Mouse (Mus musculus): ENCODE measurements around the gene Kat8. TPM values are rescaled to one million over a fixed set of nuclear protein-coding genes. Genes with fewer than 3 reads are reported as not detected.
"Not testable (repeated sequence)": the region's sequence is repeated elsewhere in the genome, so short reads cannot be mapped to it uniquely, and the experiment has no call there.

Gene Kat8
- polyA plus RNA-seq, 1 experiment = 0.44 TPM

- Histone ChIP-seq H3K27me3 (ENCODE audit: control insufficient read depth) (no peaks in the 10 kb centered on the region), H3K4me1 (ENCODE audit: control insufficient read depth) (peaks cover 52% of the 10 kb centered on the region), H3K4me3 (replicated peaks) (peak overlapping the region; percentile 67), H3K9me3 (ENCODE audit: control insufficient read depth, low read length) (no peaks in the 10 kb centered on the region), H3K36me3 (ENCODE audit: control insufficient read depth) (peaks cover 35% of the 10 kb centered on the region)
- no peak for TF ChIP-seq TAL1 (IDR thresholded peaks at IDR 0.05; ENCODE audit: low read length)
- TF ChIP-seq GATA1 (IDR thresholded peaks at IDR 0.05; ENCODE audit: low read length) = no peak
These were observed 17.8 kb upstream of the Kat8 start for GRCm38 (mm10) chr7:127894480-127894879.

- Histone ChIP-seq H3K36me3 (ENCODE audit: control insufficient read depth) (peaks cover 25% of the 10 kb centered on the region), H3K27me3 (ENCODE audit: control insufficient read depth) (no peaks in the 10 kb centered on the region), H3K9me3 (ENCODE audit: control insufficient read depth, low read length) (no peaks in the 10 kb centered on the region), H3K4me1 (ENCODE audit: control insufficient read depth) (peaks cover 62% of the 10 kb centered on the region), H3K4me3 (replicated peaks) (peak within 1 kb of the TSS; percentile 67)
- no peak for TF ChIP-seq TAL1 (IDR thresholded peaks at IDR 0.05; ENCODE audit: low read length)
- TF ChIP-seq GATA1 (IDR thresholded peaks at IDR 0.05; ENCODE audit: low read length) = 0 out of 2 replicates have a peak, but pooled peaks have one; percentile 14
These were observed 16.9 kb upstream of the Kat8 start, which contains the start of the genes Gm21974 and Vkorc1 for GRCm38 (mm10) chr7:127895442-127895841. Gene Gm21974 (minus strand): TSS chr7:127895454. Gene Vkorc1 (minus strand): TSS chr7:127895617.

- not testable (repeated sequence) for H3K27me3 ChIP-seq (ENCODE audit: control insufficient read depth); H3K9me3 ChIP-seq (ENCODE audit: control insufficient read depth, low read length)
- peaks cover 66% of the 10 kb centered on the region for H3K4me1 ChIP-seq (ENCODE audit: control insufficient read depth)
- peaks cover 21% of the 10 kb centered on the region for H3K36me3 ChIP-seq (ENCODE audit: control insufficient read depth)
- H3K4me3 ChIP-seq (replicated peaks) = peak overlapping the region; percentile 67
These were observed 16.4 kb upstream of the Kat8 start for GRCm38 (mm10) chr7:127895891-127896290.

GRCm38 (mm10) chr7:127896384-127896783 lies 15.9 kb upstream of the Kat8 start:
- no peaks in the 10 kb centered on the region for H3K9me3 ChIP-seq (ENCODE audit: control insufficient read depth, low read length)
- H3K27me3 ChIP-seq (ENCODE audit: control insufficient read depth) = no peaks in the 10 kb centered on the region
- peaks cover 17% of the 10 kb centered on the region for H3K36me3 ChIP-seq (ENCODE audit: control insufficient read depth)
- H3K4me1 ChIP-seq (ENCODE audit: control insufficient read depth) = peaks cover 67% of the 10 kb centered on the region
- H3K4me3 ChIP-seq (replicated peaks) = no peak overlapping the region
- TF ChIP-seq TAL1 (IDR thresholded peaks at IDR 0.05; ENCODE audit: low read length) (no peak), GATA1 (IDR thresholded peaks at IDR 0.05; ENCODE audit: low read length) (no peak)

GRCm38 (mm10) chr7:127897542-127897941 lies 14.8 kb upstream of the Kat8 start:
- peaks cover 8% of the 10 kb centered on the region for H3K36me3 ChIP-seq (ENCODE audit: control insufficient read depth)
- peaks cover 76% of the 10 kb centered on the region for H3K4me1 ChIP-seq (ENCODE audit: control insufficient read depth)
- no peaks in the 10 kb centered on the region for H3K27me3 ChIP-seq (ENCODE audit: control insufficient read depth)
- no peak for TF ChIP-seq GATA1 (IDR thresholded peaks at IDR 0.05; ENCODE audit: low read length)
- no peak for TF ChIP-seq TAL1 (IDR thresholded peaks at IDR 0.05; ENCODE audit: low read length)
- no peaks in the 10 kb centered on the region for H3K9me3 ChIP-seq (ENCODE audit: control insufficient read depth, low read length)
- no peak overlapping the region for H3K4me3 ChIP-seq (replicated peaks)

GRCm38 (mm10) chr7:127898179-127898956 lies 13.9 kb upstream of the Kat8 start:
- H3K4me3 ChIP-seq (replicated peaks) = no peak overlapping the region
- no peak for TF ChIP-seq GATA1 (IDR thresholded peaks at IDR 0.05; ENCODE audit: low read length)
- no peak for TF ChIP-seq TAL1 (IDR thresholded peaks at IDR 0.05; ENCODE audit: low read length)
- no peaks in the 10 kb centered on the region for H3K9me3 ChIP-seq (ENCODE audit: control insufficient read depth, low read length)
- H3K27me3 ChIP-seq (ENCODE audit: control insufficient read depth) = no peaks in the 10 kb centered on the region
- H3K4me1 ChIP-seq (ENCODE audit: control insufficient read depth) = peaks cover 81% of the 10 kb centered on the region
- no peaks in the 10 kb centered on the region; the same call in 1 of the 2 replicates for H3K36me3 ChIP-seq (ENCODE audit: control insufficient read depth)

GRCm38 (mm10) chr7:127899997-127900396 lies 12.3 kb upstream of the Kat8 start:
- H3K9me3 ChIP-seq (ENCODE audit: control insufficient read depth, low read length) = no peaks in the 10 kb centered on the region
- TF ChIP-seq TAL1 (IDR thresholded peaks at IDR 0.05; ENCODE audit: low read length) = no peak
- TF ChIP-seq GATA1 (IDR thresholded peaks at IDR 0.05; ENCODE audit: low read length) = no peak
- H3K4me3 ChIP-seq (replicated peaks) = no peak overlapping the region
- peaks cover 4% of the 10 kb centered on the region for H3K36me3 ChIP-seq (ENCODE audit: control insufficient read depth)
- no peaks in the 10 kb centered on the region for H3K27me3 ChIP-seq (ENCODE audit: control insufficient read depth)
- H3K4me1 ChIP-seq (ENCODE audit: control insufficient read depth) = peaks cover 86% of the 10 kb centered on the region

- Histone ChIP-seq H3K36me3 (ENCODE audit: control insufficient read depth) (peaks cover 22% of the 10 kb centered on the region), H3K4me1 (ENCODE audit: control insufficient read depth) (peaks cover 76% of the 10 kb centered on the region), H3K9me3 (ENCODE audit: control insufficient read depth, low read length) (no peaks in the 10 kb centered on the region), H3K4me3 (replicated peaks) (no peak overlapping the region), H3K27me3 (ENCODE audit: control insufficient read depth) (no peaks in the 10 kb centered on the region)
- TF ChIP-seq GATA1 (IDR thresholded peaks at IDR 0.05; ENCODE audit: low read length) (no peak), TAL1 (IDR thresholded peaks at IDR 0.05; ENCODE audit: low read length) (no peak)
These were observed 10.5 kb upstream of the Kat8 start for GRCm38 (mm10) chr7:127901772-127902171.

GRCm38 (mm10) chr7:127903971-127904796 lies 8.1 kb upstream of the Kat8 start, which contains the start of gene Bckdk:
Gene Bckdk (plus strand): TSS chr7:127904082.
- Histone ChIP-seq H3K36me3 (ENCODE audit: control insufficient read depth) (peaks cover 46% of the 10 kb centered on the region), H3K4me1 (ENCODE audit: control insufficient read depth) (peaks cover 56% of the 10 kb centered on the region), H3K4me3 (replicated peaks) (peak within 1 kb of the TSS; percentile 77), H3K27me3 (ENCODE audit: control insufficient read depth) (no peaks in the 10 kb centered on the region), H3K9me3 (ENCODE audit: control insufficient read depth, low read length) (no peaks in the 10 kb centered on the region)
- no peak for TF ChIP-seq TAL1 (IDR thresholded peaks at IDR 0.05; ENCODE audit: low read length)
- no peak for TF ChIP-seq GATA1 (IDR thresholded peaks at IDR 0.05; ENCODE audit: low read length)
